Mouse (Mus musculus) stomach, postnatal 0 days (tissue): ENCODE measurements around the gene Klhl7.

Experiments
- CTCF ChIP-seq: IDR thresholded peaks from 2 replicates; pipeline ENCODE4 v1.5.1; 2016; ENCODE audit warnings: antibody characterized with exemption, low read depth, mild to moderate bottlenecking, moderate library complexity
- EP300 ChIP-seq: optimal IDR thresholded peaks from 2 replicates; pipeline ENCODE3; 2016; ENCODE audit warnings: antibody characterized with exemption

DNA sequence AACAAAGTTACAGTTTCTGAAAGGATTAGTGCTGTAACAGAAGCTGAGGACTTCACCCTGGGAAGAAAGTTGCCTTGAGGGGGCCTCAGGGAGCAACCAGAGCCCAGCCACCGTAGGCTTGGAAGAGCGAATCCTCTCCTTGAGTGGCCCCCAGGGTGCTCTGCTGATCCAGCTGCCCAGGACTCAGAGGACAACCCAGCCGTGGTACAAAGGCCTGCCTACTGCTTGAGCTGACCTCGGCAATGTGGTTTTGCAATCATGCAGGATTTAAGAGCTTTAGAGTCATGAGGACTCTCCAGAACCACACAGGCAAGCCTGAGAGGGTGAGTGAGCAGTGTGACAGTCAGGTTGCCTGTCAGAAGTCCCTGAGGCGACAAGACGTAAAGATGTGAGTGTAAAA is 28.4 kb upstream of the Klhl7 start:
- TF ChIP-seq CTCF: no peak
- no peak for TF ChIP-seq EP300
